Mouse (Mus musculus): ENCODE measurements at regions not wholly inside any gene's neighbourhood (a gene's known extent, or its start where the extent isn't known, plus 50 kb on each side); places are given as distances from the start of the nearest gene placed in this dataset.

GRCm38 (mm10) chr8:126081279-126081678 is 86.3 kb downstream of the Kcnk1 start:
- Histone ChIP-seq H3K27me3 (ENCODE audit: control insufficient read depth, insufficient read depth, low read length) (no peaks in the 10 kb centered on the region), H3K36me3 (ENCODE audit: control insufficient read depth, insufficient read depth, low read length) (no peaks in the 10 kb centered on the region), H3K4me3 (ENCODE audit: control insufficient read depth, insufficient read depth, low read length) (no peak overlapping the region), H3K4me1 (replicated peaks; ENCODE audit: control insufficient read depth, insufficient read depth, low read length) (no peaks in the 10 kb centered on the region), H3K27ac (ENCODE audit: control insufficient read depth, insufficient read depth, low read length) (no peak overlapping the region)
- DNase-seq = no peak
- TF ChIP-seq POLR2A (IDR thresholded peaks at IDR 0.05; ENCODE audit: control insufficient read depth, extremely low read depth, insufficient read depth, low read length, poor library complexity) = no peak
- TF ChIP-seq CTCF (IDR thresholded peaks at IDR 0.05; ENCODE audit: borderline replicate concordance, control insufficient read depth, extremely low read depth, insufficient read depth, low read length, poor library complexity) = no peak

GRCm38 (mm10) chr8:126082827-126083226 is 87.9 kb downstream of the Kcnk1 start:
- WGBS = 76% methylated on average over 1 of the region's 1 CpGs
- no peak for DNase-seq
- H3K27me3 ChIP-seq (ENCODE audit: control insufficient read depth, insufficient read depth, low read length) = no peaks in the 10 kb centered on the region
- no peaks in the 10 kb centered on the region for H3K36me3 ChIP-seq (ENCODE audit: control insufficient read depth, insufficient read depth, low read length)
- no peak overlapping the region for H3K4me3 ChIP-seq (ENCODE audit: control insufficient read depth, insufficient read depth, low read length)
- H3K4me1 ChIP-seq (replicated peaks; ENCODE audit: control insufficient read depth, insufficient read depth, low read length) = no peaks in the 10 kb centered on the region
- TF ChIP-seq CTCF (IDR thresholded peaks at IDR 0.05; ENCODE audit: borderline replicate concordance, control insufficient read depth, extremely low read depth, insufficient read depth, low read length, poor library complexity) = no peak
- no peak for TF ChIP-seq POLR2A (IDR thresholded peaks at IDR 0.05; ENCODE audit: control insufficient read depth, extremely low read depth, insufficient read depth, low read length, poor library complexity)
- no peak overlapping the region for H3K27ac ChIP-seq (ENCODE audit: control insufficient read depth, insufficient read depth, low read length)

- DNase-seq = no peak
- Histone ChIP-seq H3K4me3 (ENCODE audit: control insufficient read depth, insufficient read depth, low read length) (no peak overlapping the region), H3K36me3 (ENCODE audit: control insufficient read depth, insufficient read depth, low read length) (no peaks in the 10 kb centered on the region), H3K4me1 (replicated peaks; ENCODE audit: control insufficient read depth, insufficient read depth, low read length) (no peaks in the 10 kb centered on the region), H3K27ac (ENCODE audit: control insufficient read depth, insufficient read depth, low read length) (no peak overlapping the region), H3K27me3 (ENCODE audit: control insufficient read depth, insufficient read depth, low read length) (no peaks in the 10 kb centered on the region)
- TF ChIP-seq CTCF (IDR thresholded peaks at IDR 0.05; ENCODE audit: borderline replicate concordance, control insufficient read depth, extremely low read depth, insufficient read depth, low read length, poor library complexity) (no peak), POLR2A (IDR thresholded peaks at IDR 0.05; ENCODE audit: control insufficient read depth, extremely low read depth, insufficient read depth, low read length, poor library complexity) (no peak)
- 71% methylated on average over 1 of the region's 1 CpGs for WGBS
Observed at GRCm38 (mm10) chr8:126090772-126091171, 95.8 kb downstream of the Kcnk1 start.

GRCm38 (mm10) chr8:126094005-126094404 is 99.0 kb downstream of the Kcnk1 start:
- WGBS = 90% methylated on average over 2 of the region's 2 CpGs
- no peak overlapping the region for H3K4me3 ChIP-seq (ENCODE audit: control insufficient read depth, insufficient read depth, low read length)
- no peaks in the 10 kb centered on the region for H3K36me3 ChIP-seq (ENCODE audit: control insufficient read depth, insufficient read depth, low read length)
- TF ChIP-seq CTCF (IDR thresholded peaks at IDR 0.05; ENCODE audit: borderline replicate concordance, control insufficient read depth, extremely low read depth, insufficient read depth, low read length, poor library complexity) = no peak
- no peak for TF ChIP-seq POLR2A (IDR thresholded peaks at IDR 0.05; ENCODE audit: control insufficient read depth, extremely low read depth, insufficient read depth, low read length, poor library complexity)
- H3K27ac ChIP-seq (ENCODE audit: control insufficient read depth, insufficient read depth, low read length) = no peak overlapping the region
- DNase-seq = no peak
- no peaks in the 10 kb centered on the region for H3K4me1 ChIP-seq (replicated peaks; ENCODE audit: control insufficient read depth, insufficient read depth, low read length)
- H3K27me3 ChIP-seq (ENCODE audit: control insufficient read depth, insufficient read depth, low read length) = no peaks in the 10 kb centered on the region

- Histone ChIP-seq H3K27me3 (ENCODE audit: control insufficient read depth, insufficient read depth, low read length) (no peaks in the 10 kb centered on the region), H3K36me3 (ENCODE audit: control insufficient read depth, insufficient read depth, low read length) (no peaks in the 10 kb centered on the region), H3K4me3 (ENCODE audit: control insufficient read depth, insufficient read depth, low read length) (no peak overlapping the region), H3K27ac (ENCODE audit: control insufficient read depth, insufficient read depth, low read length) (no peak overlapping the region), H3K4me1 (replicated peaks; ENCODE audit: control insufficient read depth, insufficient read depth, low read length) (no peaks in the 10 kb centered on the region)
- no peak for TF ChIP-seq POLR2A (IDR thresholded peaks at IDR 0.05; ENCODE audit: control insufficient read depth, extremely low read depth, insufficient read depth, low read length, poor library complexity)
- no peak for TF ChIP-seq CTCF (IDR thresholded peaks at IDR 0.05; ENCODE audit: borderline replicate concordance, control insufficient read depth, extremely low read depth, insufficient read depth, low read length, poor library complexity)
- 87% methylated on average over 6 of the region's 6 CpGs for WGBS
- DNase-seq = no peak
Observed at GRCm38 (mm10) chr8:126096056-126096455, 101.1 kb downstream of the Kcnk1 start.

GRCm38 (mm10) chr8:126096636-126097170 is 101.7 kb downstream of the Kcnk1 start:
- no peaks in the 10 kb centered on the region for H3K4me1 ChIP-seq (replicated peaks; ENCODE audit: control insufficient read depth, insufficient read depth, low read length)
- 58% methylated on average over 9 of the region's 9 CpGs for WGBS
- no peak for DNase-seq
- H3K27me3 ChIP-seq (ENCODE audit: control insufficient read depth, insufficient read depth, low read length) = no peaks in the 10 kb centered on the region
- no peak for TF ChIP-seq POLR2A (IDR thresholded peaks at IDR 0.05; ENCODE audit: control insufficient read depth, extremely low read depth, insufficient read depth, low read length, poor library complexity)
- no peak for TF ChIP-seq CTCF (IDR thresholded peaks at IDR 0.05; ENCODE audit: borderline replicate concordance, control insufficient read depth, extremely low read depth, insufficient read depth, low read length, poor library complexity)
- H3K27ac ChIP-seq (ENCODE audit: control insufficient read depth, insufficient read depth, low read length) = no peak overlapping the region
- H3K36me3 ChIP-seq (ENCODE audit: control insufficient read depth, insufficient read depth, low read length) = no peaks in the 10 kb centered on the region
- no peak overlapping the region for H3K4me3 ChIP-seq (ENCODE audit: control insufficient read depth, insufficient read depth, low read length)

- H3K4me1 ChIP-seq (replicated peaks; ENCODE audit: control insufficient read depth, insufficient read depth, low read length) = no peaks in the 10 kb centered on the region
- TF ChIP-seq POLR2A (IDR thresholded peaks at IDR 0.05; ENCODE audit: control insufficient read depth, extremely low read depth, insufficient read depth, low read length, poor library complexity) (no peak), CTCF (IDR thresholded peaks at IDR 0.05; ENCODE audit: borderline replicate concordance, control insufficient read depth, extremely low read depth, insufficient read depth, low read length, poor library complexity) (no peak)
- H3K27ac ChIP-seq (ENCODE audit: control insufficient read depth, insufficient read depth, low read length) = no peak overlapping the region
- H3K4me3 ChIP-seq (ENCODE audit: control insufficient read depth, insufficient read depth, low read length) = no peak overlapping the region
- no peaks in the 10 kb centered on the region for H3K36me3 ChIP-seq (ENCODE audit: control insufficient read depth, insufficient read depth, low read length)
- H3K27me3 ChIP-seq (ENCODE audit: control insufficient read depth, insufficient read depth, low read length) = no peaks in the 10 kb centered on the region
- WGBS = 90% methylated on average over 6 of the region's 6 CpGs
- no peak for DNase-seq
Observed at GRCm38 (mm10) chr8:126098886-126099285, 103.9 kb downstream of the Kcnk1 start.

Measured in thymus, adult 2 months (tissue).